Mouse (Mus musculus) midbrain, embryonic 16.5 days (tissue): ENCODE results near the gene Mpped1. TPM values are rescaled to one million over a fixed set of nuclear protein-coding genes. Genes with fewer than 3 reads are reported as not detected.

Source experiments
- ATAC-seq: fragments of 200-750 bp; cut with Nextera tagmentation; 2 replicates; pipeline ENCODE4 v1.8.0; 2017; ENCODE audit warnings: moderate TSS enrichment
- H3K27ac ChIP-seq: fragments of 300-500 bp; sonication (generic); 2 replicates; pipeline ENCODE4 v1.5.1; 2014; ENCODE audit warnings: mild to moderate bottlenecking, low read length, mixed read lengths
- H3K27me3 ChIP-seq: fragments of 300-500 bp; sonication (generic); 2 replicates; pipeline ENCODE4 v1.6.1; 2014; ENCODE audit warnings: low read depth, low read length, mixed read lengths; ENCODE audit not compliant: control insufficient read depth, insufficient read depth
- H3K36me3 ChIP-seq: fragments of 300-500 bp; sonication (generic); 2 replicates; pipeline ENCODE4 v1.6.1; 2014; ENCODE audit warnings: mild to moderate bottlenecking, low read length, moderate library complexity, mixed read lengths; ENCODE audit not compliant: control insufficient read depth, insufficient read depth
- H3K4me1 ChIP-seq: fragments of 300-500 bp; sonication (generic); 2 replicates; pipeline ENCODE4 v1.6.1; 2014; ENCODE audit warnings: mild to moderate bottlenecking, low read length, mixed read lengths; ENCODE audit not compliant: control insufficient read depth, insufficient read depth
- H3K4me2 ChIP-seq: fragments of 300-500 bp; sonication (generic); 2 replicates; pipeline ENCODE4 v1.6.1; 2014; ENCODE audit warnings: mild to moderate bottlenecking, low read length, mixed read lengths
- H3K4me3 ChIP-seq: fragments of 300-500 bp; sonication (generic); 2 replicates; pipeline ENCODE4 v1.5.1; 2014; ENCODE audit warnings: low read depth, mild to moderate bottlenecking, low read length, moderate library complexity, mixed read lengths
- H3K9ac ChIP-seq: fragments of 300-500 bp; sonication (generic); 2 replicates; pipeline ENCODE4 v1.6.1; 2014; ENCODE audit warnings: low read depth, low read length, mixed read lengths
- H3K9me3 ChIP-seq: fragments of 300-500 bp; sonication (generic); replicated peaks from 2 replicates; pipeline ENCODE4 v1.6.1; 2014; ENCODE audit warnings: mild to moderate bottlenecking, low read length, mixed read lengths; ENCODE audit not compliant: control insufficient read depth, poor library complexity, severe bottlenecking
- WGBS: fragments of 180-500 bp; shearing (Covaris S2); extraction: QIAGEN DNeasy Blood & Tissue Kit; methylation state at CpG from one replicate; pipeline ENCODE4 v1.1.7; 2014; 5-methylcytosine and 5-hydroxymethylcytosine counted together
- polyA plus RNA-seq: library from polyadenylated mRNA; unstranded; fragments of >200 nt; fragmentation: Nextera tagmentation; extraction: Ambion mirVana; gene quantifications from 2 replicates; pipeline ENCODE4 v1.2.1, GENCODE M21; 2015

Mpped1 gene
- polyA plus RNA-seq, 1 experiment from 2014 or later: 27.8 TPM

GRCm38 (mm10) chr15:83761512-83761911 lies 17.8 kb upstream of the Mpped1 start:
- no peak for ATAC-seq
- H3K9ac ChIP-seq: no peak overlapping the region
- H3K4me1 ChIP-seq: 0 out of 2 replicates have a peak, but pooled peaks cover 2% of the 10 kb centered on the region
- H3K27me3 ChIP-seq: no peaks in the 10 kb centered on the region
- H3K9me3 ChIP-seq: no peaks in the 10 kb centered on the region
- H3K36me3 ChIP-seq: no peaks in the 10 kb centered on the region
- H3K4me2 ChIP-seq: no peak overlapping the region
- H3K4me3 ChIP-seq: no peak overlapping the region
- no peak overlapping the region for H3K27ac ChIP-seq
- WGBS: 88% methylated on average over 13 of the region's 13 CpGs

GRCm38 (mm10) chr15:83765388-83766029 lies 13.8 kb upstream of the Mpped1 start:
- H3K27me3 ChIP-seq: no peaks in the 10 kb centered on the region
- H3K9me3 ChIP-seq: no peaks in the 10 kb centered on the region
- H3K4me3 ChIP-seq: no peak overlapping the region
- no peak for ATAC-seq
- H3K4me2 ChIP-seq: no peak overlapping the region
- 0 out of 2 replicates have a peak, but pooled peaks cover 2% of the 10 kb centered on the region for H3K4me1 ChIP-seq
- no peak overlapping the region for H3K9ac ChIP-seq
- WGBS: 14% methylated on average over 6 of the region's 6 CpGs
- no peak overlapping the region for H3K27ac ChIP-seq
- no peaks in the 10 kb centered on the region for H3K36me3 ChIP-seq

GRCm38 (mm10) chr15:83771346-83772053 lies 7.8 kb upstream of the Mpped1 start:
- Histone ChIP-seq H3K9me3 (no peaks in the 10 kb centered on the region), H3K27me3 (no peaks in the 10 kb centered on the region), H3K27ac (no peak overlapping the region), H3K4me1 (no peaks in the 10 kb centered on the region), H3K36me3 (no peaks in the 10 kb centered on the region), H3K9ac (no peak overlapping the region), H3K4me3 (no peak overlapping the region), H3K4me2 (no peak overlapping the region)
- ATAC-seq: no peak
- 75% methylated on average over 8 of the region's 8 CpGs for WGBS

GRCm38 (mm10) chr15:83772460-83772859 lies 6.8 kb upstream of the Mpped1 start:
- Histone ChIP-seq H3K9ac (no peak overlapping the region), H3K9me3 (no peaks in the 10 kb centered on the region), H3K36me3 (no peaks in the 10 kb centered on the region), H3K27me3 (no peaks in the 10 kb centered on the region), H3K27ac (no peak overlapping the region), H3K4me1 (no peaks in the 10 kb centered on the region), H3K4me3 (no peak overlapping the region), H3K4me2 (no peak overlapping the region)
- WGBS: 56% methylated on average over 5 of the region's 5 CpGs
- no peak for ATAC-seq

GRCm38 (mm10) chr15:83772953-83773352 lies 6.3 kb upstream of the Mpped1 start:
- H3K4me2 ChIP-seq: no peak overlapping the region
- 83% methylated on average over 4 of the region's 4 CpGs for WGBS
- no peak for ATAC-seq
- H3K9me3 ChIP-seq: no peaks in the 10 kb centered on the region
- 0 out of 2 replicates have a peak, but pooled peaks cover under 1% of the 10 kb centered on the region for H3K27me3 ChIP-seq
- no peak overlapping the region for H3K9ac ChIP-seq
- no peak overlapping the region for H3K4me3 ChIP-seq
- no peaks in the 10 kb centered on the region for H3K4me1 ChIP-seq
- H3K36me3 ChIP-seq: no peaks in the 10 kb centered on the region
- no peak overlapping the region for H3K27ac ChIP-seq

- no peak overlapping the region for H3K4me3 ChIP-seq
- H3K27me3 ChIP-seq: 0 out of 2 replicates have a peak, but pooled peaks cover 5% of the 10 kb centered on the region
- no peaks in the 10 kb centered on the region for H3K9me3 ChIP-seq
- H3K36me3 ChIP-seq: no peaks in the 10 kb centered on the region
- H3K27ac ChIP-seq: no peak overlapping the region
- no peak overlapping the region for H3K9ac ChIP-seq
- peaks cover 2% of the 10 kb centered on the region; the same call in 1 of the 2 replicates for H3K4me1 ChIP-seq
- H3K4me2 ChIP-seq: no peak overlapping the region
- WGBS: 72% methylated on average over 4 of the region's 4 CpGs
- ATAC-seq: no peak
Observed at GRCm38 (mm10) chr15:83774922-83775321, 4.3 kb upstream of the Mpped1 start.

- H3K9me3 ChIP-seq: no peaks in the 10 kb centered on the region
- 0 out of 2 replicates have a peak, but pooled peaks cover 5% of the 10 kb centered on the region for H3K27me3 ChIP-seq
- WGBS: 78% methylated on average over 6 of the region's 6 CpGs
- H3K4me1 ChIP-seq: peaks cover 8% of the 10 kb centered on the region; the same call in 1 of the 2 replicates
- no peak overlapping the region for H3K27ac ChIP-seq
- H3K4me2 ChIP-seq: no peak overlapping the region
- H3K9ac ChIP-seq: no peak overlapping the region
- ATAC-seq: no peak
- H3K4me3 ChIP-seq: no peak overlapping the region
- no peaks in the 10 kb centered on the region for H3K36me3 ChIP-seq
Observed at GRCm38 (mm10) chr15:83776265-83777000, 2.8 kb upstream of the Mpped1 start.

GRCm38 (mm10) chr15:83777476-83777875 lies 1.8 kb upstream of the Mpped1 start:
- Histone ChIP-seq H3K4me1 (peaks cover 8% of the 10 kb centered on the region; the same call in 1 of the 2 replicates), H3K4me3 (no peak overlapping the region), H3K9me3 (no peaks in the 10 kb centered on the region), H3K9ac (no peak overlapping the region), H3K4me2 (no peak overlapping the region), H3K36me3 (no peaks in the 10 kb centered on the region), H3K27me3 (0 out of 2 replicates have a peak, but pooled peaks cover 5% of the 10 kb centered on the region), H3K27ac (no peak overlapping the region)
- 67% methylated on average over 6 of the region's 6 CpGs for WGBS
- no peak for ATAC-seq
